Mouse (Mus musculus) lung, embryonic 15.5 days (tissue): ENCODE measurements around the gene Cdc34b. TPM values are rescaled to one million over a fixed set of nuclear protein-coding genes. Genes with fewer than 3 reads are reported as not detected.

ENCODE experiments used
- ATAC-seq: fragments of 200-750 bp; cut with Nextera tagmentation; 2 replicates; pipeline ENCODE4 v1.8.0; 2017; ENCODE audit warnings: moderate number of reproducible peaks, borderline replicate concordance; ENCODE audit not compliant: low FRiP score, low TSS enrichment; ENCODE audit errors: extremely low read depth
- H3K27ac ChIP-seq: fragments of 300-500 bp; sonication (generic); 2 replicates; pipeline ENCODE4 v1.5.1; 2015; ENCODE audit warnings: moderate library complexity, mild to moderate bottlenecking, inconsistent platforms
- H3K27me3 ChIP-seq: fragments of 300-500 bp; sonication (generic); 2 replicates; pipeline ENCODE4 v1.6.1; 2015; ENCODE audit warnings: inconsistent platforms
- H3K36me3 ChIP-seq: fragments of 300-500 bp; sonication (generic); 2 replicates; pipeline ENCODE4 v1.6.1; 2015; ENCODE audit warnings: inconsistent platforms
- H3K4me1 ChIP-seq: fragments of 300-500 bp; sonication (generic); 2 replicates; pipeline ENCODE4 v1.6.1; 2015; ENCODE audit warnings: inconsistent platforms
- H3K4me2 ChIP-seq: fragments of 300-500 bp; sonication (generic); 2 replicates; pipeline ENCODE4 v1.6.1; 2015; ENCODE audit warnings: inconsistent platforms, mild to moderate bottlenecking, moderate library complexity
- H3K4me3 ChIP-seq: fragments of 300-500 bp; sonication (generic); 2 replicates; pipeline ENCODE4 v1.5.1; 2015; ENCODE audit warnings: mild to moderate bottlenecking, inconsistent platforms
- H3K9ac ChIP-seq: fragments of 300-500 bp; sonication (generic); 2 replicates; pipeline ENCODE4 v1.6.1; 2015; ENCODE audit warnings: inconsistent platforms
- H3K9me3 ChIP-seq: fragments of 300-500 bp; sonication (generic); 2 replicates; pipeline ENCODE4 v1.6.1; 2016; ENCODE audit warnings: inconsistent platforms
- WGBS: fragments of 180-500 bp; shearing (Covaris S2); methylation state at CpG from one replicate; pipeline ENCODE4 v1.1.7; 2015; 5-methylcytosine and 5-hydroxymethylcytosine counted together
- polyA plus RNA-seq: library from polyadenylated mRNA; unstranded; fragments of >200 nt; fragmentation: Nextera tagmentation; extraction: Ambion mirVana; gene quantifications from 2 replicates; pipeline ENCODE4 v1.2.1, GENCODE M21; 2015

The Cdc34b gene
- polyA plus RNA-seq, 1 experiment from 2014 or later: 0.25 TPM

- H3K4me1 ChIP-seq: peaks cover 14% of the 10 kb centered on the region
- no peak overlapping the region for H3K4me2 ChIP-seq
- no peak overlapping the region for H3K4me3 ChIP-seq
- H3K36me3 ChIP-seq: no peaks in the 10 kb centered on the region
- ATAC-seq: no peak
- peaks cover 7% of the 10 kb centered on the region; the same call in 1 of the 2 replicates for H3K27me3 ChIP-seq
- no peaks in the 10 kb centered on the region for H3K9me3 ChIP-seq
- H3K9ac ChIP-seq: no peak overlapping the region
- no peak overlapping the region for H3K27ac ChIP-seq
- 69% methylated on average over 5 of the region's 5 CpGs for WGBS
Observed at GRCm38 (mm10) chr11:94715622-94716021, 26.0 kb upstream of the Cdc34b start.

- Histone ChIP-seq H3K36me3 (no peaks in the 10 kb centered on the region), H3K9ac (no peak overlapping the region), H3K27me3 (peaks cover 7% of the 10 kb centered on the region; the same call in 1 of the 2 replicates), H3K4me1 (peaks cover 17% of the 10 kb centered on the region), H3K9me3 (no peaks in the 10 kb centered on the region), H3K4me3 (no peak overlapping the region), H3K4me2 (peak overlapping the region; percentile 30; the same call in 1 of the 2 replicates), H3K27ac (no peak overlapping the region)
- peak; percentile 12; the same call in 1 of the 2 replicates for ATAC-seq
- 9% methylated on average over 9 of the region's 9 CpGs for WGBS
Observed at GRCm38 (mm10) chr11:94716754-94717153, 24.8 kb upstream of the Cdc34b start.

- 23% methylated on average over 11 of the region's 11 CpGs for WGBS
- Histone ChIP-seq H3K4me3 (no peak overlapping the region), H3K9me3 (no peaks in the 10 kb centered on the region), H3K36me3 (no peaks in the 10 kb centered on the region), H3K27ac (no peak overlapping the region), H3K9ac (no peak overlapping the region), H3K4me2 (peak overlapping the region; percentile 30; the same call in 1 of the 2 replicates), H3K27me3 (peaks cover 7% of the 10 kb centered on the region; the same call in 1 of the 2 replicates), H3K4me1 (peaks cover 19% of the 10 kb centered on the region)
- ATAC-seq: no peak
Observed at GRCm38 (mm10) chr11:94717239-94717638, 24.3 kb upstream of the Cdc34b start.

- no peak overlapping the region for H3K9ac ChIP-seq
- peaks cover 7% of the 10 kb centered on the region; the same call in 1 of the 2 replicates for H3K27me3 ChIP-seq
- no peaks in the 10 kb centered on the region for H3K36me3 ChIP-seq
- peaks cover 19% of the 10 kb centered on the region for H3K4me1 ChIP-seq
- no peaks in the 10 kb centered on the region for H3K9me3 ChIP-seq
- H3K4me3 ChIP-seq: no peak overlapping the region
- H3K27ac ChIP-seq: no peak overlapping the region
- no peak overlapping the region for H3K4me2 ChIP-seq
- no peak for ATAC-seq
- 88% methylated on average over 7 of the region's 7 CpGs for WGBS
Observed at GRCm38 (mm10) chr11:94718113-94718909, 23.3 kb upstream of the Cdc34b start.

- Histone ChIP-seq H3K4me3 (no peak overlapping the region), H3K36me3 (no peaks in the 10 kb centered on the region), H3K9ac (no peak overlapping the region), H3K9me3 (no peaks in the 10 kb centered on the region), H3K4me2 (no peak overlapping the region), H3K27ac (no peak overlapping the region), H3K4me1 (peaks cover 17% of the 10 kb centered on the region), H3K27me3 (peaks cover 3% of the 10 kb centered on the region; the same call in 1 of the 2 replicates)
- 75% methylated on average over 2 of the region's 2 CpGs for WGBS
- ATAC-seq: no peak
Observed at GRCm38 (mm10) chr11:94719216-94719615, 22.4 kb upstream of the Cdc34b start.

- ATAC-seq: no peak
- WGBS: 85% methylated on average over 3 of the region's 3 CpGs
Observed at GRCm38 (mm10) chr11:94727306-94727705, 14.3 kb upstream of the Cdc34b start.

GRCm38 (mm10) chr11:94728545-94728944, 13.0 kb upstream of the Cdc34b start:
- Histone ChIP-seq H3K4me2 (no peak overlapping the region), H3K27me3 (no peaks in the 10 kb centered on the region), H3K9me3 (no peaks in the 10 kb centered on the region), H3K4me3 (no peak overlapping the region), H3K27ac (no peak overlapping the region), H3K36me3 (no peaks in the 10 kb centered on the region), H3K9ac (no peak overlapping the region), H3K4me1 (no peaks in the 10 kb centered on the region)
- no peak for ATAC-seq
- 75% methylated on average over 3 of the region's 3 CpGs for WGBS

More at GRCm38 (mm10) chr11:94727306-94727705, 14.3 kb upstream of the Cdc34b start:
- H3K4me2 ChIP-seq: no peak overlapping the region
- no peak overlapping the region for H3K9ac ChIP-seq
- no peak overlapping the region for H3K27ac ChIP-seq
- H3K27me3 ChIP-seq: no peaks in the 10 kb centered on the region
- H3K4me3 ChIP-seq: no peak overlapping the region
- no peaks in the 10 kb centered on the region for H3K9me3 ChIP-seq
- H3K36me3 ChIP-seq: no peaks in the 10 kb centered on the region
- no peaks in the 10 kb centered on the region for H3K4me1 ChIP-seq

GRCm38 (mm10) chr11:94729565-94729964, 12.0 kb upstream of the Cdc34b start:
- no peaks in the 10 kb centered on the region for H3K4me1 ChIP-seq
- H3K4me2 ChIP-seq: no peak overlapping the region
- H3K36me3 ChIP-seq: no peaks in the 10 kb centered on the region
- no peak overlapping the region for H3K4me3 ChIP-seq
- H3K27ac ChIP-seq: no peak overlapping the region
- no peaks in the 10 kb centered on the region for H3K9me3 ChIP-seq
- no peaks in the 10 kb centered on the region for H3K27me3 ChIP-seq
- 32% methylated on average over 4 of the region's 4 CpGs for WGBS
- no peak overlapping the region for H3K9ac ChIP-seq
- no peak for ATAC-seq

- no peaks in the 10 kb centered on the region for H3K4me1 ChIP-seq
- no peaks in the 10 kb centered on the region for H3K36me3 ChIP-seq
- no peak overlapping the region for H3K27ac ChIP-seq
- WGBS: 18% methylated on average over 5 of the region's 5 CpGs
- no peak overlapping the region for H3K4me3 ChIP-seq
- H3K9ac ChIP-seq: no peak overlapping the region
- ATAC-seq: no peak
- no peaks in the 10 kb centered on the region for H3K27me3 ChIP-seq
- H3K9me3 ChIP-seq: no peaks in the 10 kb centered on the region
- H3K4me2 ChIP-seq: no peak overlapping the region
Observed at GRCm38 (mm10) chr11:94730261-94730660, 11.3 kb upstream of the Cdc34b start.

- Histone ChIP-seq H3K4me3 (no peak overlapping the region), H3K27ac (no peak overlapping the region), H3K36me3 (no peaks in the 10 kb centered on the region), H3K4me1 (no peaks in the 10 kb centered on the region), H3K4me2 (no peak overlapping the region), H3K9ac (no peak overlapping the region), H3K9me3 (no peaks in the 10 kb centered on the region), H3K27me3 (no peaks in the 10 kb centered on the region)
- no peak for ATAC-seq
- 79% methylated on average over 12 of the region's 12 CpGs for WGBS
Observed at GRCm38 (mm10) chr11:94731229-94731628, 10.4 kb upstream of the Cdc34b start.

- Histone ChIP-seq H3K4me3 (no peak overlapping the region), H3K9me3 (no peaks in the 10 kb centered on the region), H3K27ac (no peak overlapping the region), H3K4me2 (no peak overlapping the region), H3K4me1 (no peaks in the 10 kb centered on the region), H3K27me3 (no peaks in the 10 kb centered on the region), H3K36me3 (no peaks in the 10 kb centered on the region), H3K9ac (no peak overlapping the region)
- ATAC-seq: no peak
- WGBS: 33% methylated on average over 8 of the region's 8 CpGs
Observed at GRCm38 (mm10) chr11:94732773-94733172, 8.8 kb upstream of the Cdc34b start.

GRCm38 (mm10) chr11:94735746-94736145, 5.8 kb upstream of the Cdc34b start:
- no peaks in the 10 kb centered on the region for H3K36me3 ChIP-seq
- no peak overlapping the region for H3K4me3 ChIP-seq
- no peaks in the 10 kb centered on the region for H3K27me3 ChIP-seq
- 66% methylated on average over 2 of the region's 2 CpGs for whole genome bisulfite sequencing
- H3K9ac ChIP-seq: no peak overlapping the region
- no peak for ATAC-seq
- H3K27ac ChIP-seq: no peak overlapping the region
- H3K9me3 ChIP-seq: no peaks in the 10 kb centered on the region
- H3K4me2 ChIP-seq: no peak overlapping the region
- no peaks in the 10 kb centered on the region for H3K4me1 ChIP-seq
